ENCODE assay signal across 14 mouse cellular contexts in genomic region chr15:100108071-100108782, GRCm38 (mm10).
DNase-seq lines count a peak whose midpoint lies in the region; ATAC-seq and TF ChIP-seq lines count a peak whose summit lies in the region.
"Had no signal": no experiment of that assay in that cellular context is flagged by ENCODE, and none has a peak within 500 bp of the region (broad histone marks: within the 10 kb centered on the region; RNA-seq: fewer than 3 reads in every experiment).

No protein-coding gene starts in this region.

- peak overlapping the region; percentile 53 for H3K4me2 ChIP-seq in heart, embryonic 12.5 days
- peak overlapping the region; percentile 22 for H3K4me2 ChIP-seq in lung, embryonic 15.5 days
- peak overlapping the region; percentile 76 for H3K4me2 ChIP-seq in myocyte (ENCODE audit: low read depth)
- H3K4me2 ChIP-seq in liver, embryonic 11.5 days, result no peak overlapping the region
- H3K4me2 ChIP-seq: midbrain, embryonic 15.5 days; neural tube, embryonic 15.5 days had no signal

- no peaks in the 10 kb centered on the region for H3K9me3 ChIP-seq in heart, embryonic 12.5 days (replicated peaks)
- no peaks in the 10 kb centered on the region for H3K9me3 ChIP-seq in lung, embryonic 15.5 days
- no peaks in the 10 kb centered on the region for H3K9me3 ChIP-seq in liver, embryonic 11.5 days (ENCODE audit: control insufficient read depth, low read length)
- H3K9me3 ChIP-seq: midbrain, embryonic 15.5 days; neural tube, embryonic 15.5 days had no signal

- peaks cover 12% of the 10 kb centered on the region for H3K79me2 ChIP-seq in myocyte (ENCODE audit: control insufficient read depth, insufficient read depth)

- H3K27me3 ChIP-seq in cerebellum, adult 2 months (ENCODE audit: control insufficient read depth, insufficient read depth, low read length), result no peaks in the 10 kb centered on the region
- H3K27me3 ChIP-seq in heart, embryonic 12.5 days (replicated peaks), result no peaks in the 10 kb centered on the region
- H3K27me3 ChIP-seq in lung, embryonic 15.5 days, result no peaks in the 10 kb centered on the region
- no peaks in the 10 kb centered on the region for H3K27me3 ChIP-seq in myocyte (ENCODE audit: control insufficient read depth, insufficient read depth, insufficient read length)
- H3K27me3 ChIP-seq in liver, embryonic 11.5 days (replicated peaks; ENCODE audit: control insufficient read depth, insufficient read depth, low read length), result no peaks in the 10 kb centered on the region
- H3K27me3 ChIP-seq: midbrain, embryonic 15.5 days; neural tube, embryonic 15.5 days had no signal

- H3K4me1 ChIP-seq in cerebellum, adult 2 months (ENCODE audit: control insufficient read depth, insufficient read depth, low read length), result peaks cover 44% of the 10 kb centered on the region
- H3K4me1 ChIP-seq in heart, embryonic 12.5 days (replicated peaks), result peaks cover 64% of the 10 kb centered on the region
- peaks cover 35% of the 10 kb centered on the region for H3K4me1 ChIP-seq in lung, embryonic 15.5 days
- H3K4me1 ChIP-seq in lung, adult 2 months (ENCODE audit: control insufficient read depth, insufficient read depth, low read length), result peaks cover 9% of the 10 kb centered on the region; the same call in 1 of the 2 replicates
- H3K4me1 ChIP-seq in liver, embryonic 11.5 days (replicated peaks; ENCODE audit: control insufficient read depth, insufficient read depth, low read length), result peaks cover 22% of the 10 kb centered on the region

- no peak for TF ChIP-seq CTCF in cerebellum, adult 2 months (IDR thresholded peaks at IDR 0.05; ENCODE audit: borderline replicate concordance, insufficient read depth, low read depth, low read length)
- no peak for TF ChIP-seq CTCF in lung, adult 2 months (IDR thresholded peaks at IDR 0.05; ENCODE audit: insufficient read depth, low read length)

- peak; percentile 53 to 55 for DNase-seq in cerebellum, adult 2 months
- DNase-seq in cerebellum, adult 9-10 months, result no peak
- no peak for DNase-seq in heart, adult 11 months
- no peak for DNase-seq in lung, adult 2 months
- no peak for DNase-seq in liver, embryonic 11.5 days (ENCODE audit: low spot score)
- DNase-seq: adrenal gland, adult 8-10 months; kidney, postnatal 10 days; lung, adult 18-20 months had no signal

- ATAC-seq in heart, embryonic 12.5 days (ENCODE audit: insufficient number of reproducible peaks, low FRiP score), result peak; percentile 55; the same call in 1 of the 2 replicates
- ATAC-seq in lung, embryonic 15.5 days (ENCODE audit: borderline replicate concordance, extremely low read depth, low FRiP score, low TSS enrichment), result 0 out of 2 replicates have a peak, but pooled peaks have one; percentile 40
- no peak for ATAC-seq in liver, embryonic 11.5 days (replicated peaks; ENCODE audit: low FRiP score)
- ATAC-seq: midbrain, embryonic 15.5 days had no signal

- H3K36me3 ChIP-seq in heart, embryonic 12.5 days, result no peaks in the 10 kb centered on the region
- no peaks in the 10 kb centered on the region for H3K36me3 ChIP-seq in lung, embryonic 15.5 days
- no peaks in the 10 kb centered on the region for H3K36me3 ChIP-seq in myocyte (ENCODE audit: control insufficient read depth, insufficient read depth)
- H3K36me3 ChIP-seq in liver, embryonic 11.5 days (ENCODE audit: control insufficient read depth, insufficient read depth, low read length), result no peaks in the 10 kb centered on the region
- H3K36me3 ChIP-seq: midbrain, embryonic 15.5 days; neural tube, embryonic 15.5 days had no signal

- peak overlapping the region; percentile 50 for H3K27ac ChIP-seq in cerebellum, adult 2 months (ENCODE audit: insufficient read depth, low read length)
- H3K27ac ChIP-seq in heart, embryonic 12.5 days (ENCODE audit: poor library complexity, severe bottlenecking), result peak overlapping the region; percentile 88
- peak overlapping the region; percentile 50; the same call in 1 of the 2 replicates for H3K27ac ChIP-seq in lung, embryonic 15.5 days
- H3K27ac ChIP-seq in liver, embryonic 11.5 days (ENCODE audit: low read depth, low read length), result no peak overlapping the region
- H3K27ac ChIP-seq: midbrain, embryonic 15.5 days; neural tube, embryonic 15.5 days had no signal

- H3ac ChIP-seq in myocyte (ENCODE audit: control insufficient read depth, insufficient read length), result no peak overlapping the region

- TF ChIP-seq POLR2A in cerebellum, adult 2 months (IDR thresholded peaks at IDR 0.05; ENCODE audit: borderline replicate concordance, insufficient read depth, low read length), result no peak
- TF ChIP-seq POLR2A in lung, adult 2 months (IDR thresholded peaks at IDR 0.05; ENCODE audit: borderline replicate concordance, extremely low read depth, low read depth, low read length), result no peak
- no peak for TF ChIP-seq POLR2A in myocyte (IDR thresholded peaks at IDR 0.05; ENCODE audit: insufficient read length, low read depth)

- no peak overlapping the region for H3K4me3 ChIP-seq in cerebellum, adult 2 months (replicated peaks; ENCODE audit: insufficient read depth, low read depth, low read length)
- H3K4me3 ChIP-seq in heart, embryonic 12.5 days, result peak overlapping the region; percentile 17; the same call in 1 of the 2 replicates
- H3K4me3 ChIP-seq in lung, embryonic 15.5 days, result no peak overlapping the region
- H3K4me3 ChIP-seq in lung, adult 2 months (replicated peaks; ENCODE audit: extremely low read depth, low read depth, low read length), result no peak overlapping the region
- peak overlapping the region; percentile 3 for H3K4me3 ChIP-seq in myocyte
- H3K4me3 ChIP-seq in liver, embryonic 11.5 days (ENCODE audit: low read depth, low read length), result no peak overlapping the region
- H3K4me3 ChIP-seq: erythroblast, embryonic 14.5 days; midbrain, embryonic 15.5 days; neural tube, embryonic 15.5 days had no signal

- H3K9ac ChIP-seq in heart, embryonic 12.5 days, result 0 out of 2 replicates have a peak overlapping the region, but pooled peaks have one; percentile 39
- H3K9ac ChIP-seq in lung, embryonic 15.5 days, result no peak overlapping the region
- H3K9ac ChIP-seq in liver, embryonic 11.5 days (ENCODE audit: low read depth, low read length), result no peak overlapping the region
- H3K9ac ChIP-seq: midbrain, embryonic 15.5 days; neural tube, embryonic 15.5 days had no signal

- 21% methylated on average over 18 of the region's 18 CpGs for WGBS in cerebellum, adult 2 months
- 53% methylated on average over 18 of the region's 18 CpGs for WGBS in heart, embryonic 12.5 days
- 52% methylated on average over 18 of the region's 18 CpGs for WGBS in lung, embryonic 15.5 days
- 61% methylated on average over 18 of the region's 18 CpGs for WGBS in lung, adult 2 months
- 82% methylated on average over 18 of the region's 18 CpGs for WGBS in liver, embryonic 11.5 days

TF ChIP-seq in myocyte, 11 proteins besides CTCF, POLR2A, EP300 and RAD21:
- TF ChIP-seq CEBPB (IDR thresholded peaks at IDR 0.05; ENCODE audit: insufficient read depth, poor library complexity, severe bottlenecking) (peak; percentile 63; the same call in 1 of the 2 replicates), TCF12 (IDR thresholded peaks at IDR 0.05; ENCODE audit: insufficient read depth, poor library complexity, severe bottlenecking) (peak; percentile 45), MAX (IDR thresholded peaks at IDR 0.05; ENCODE audit: low read depth) (no peak), POLR2AphosphoS2 (IDR thresholded peaks at IDR 0.05; ENCODE audit: insufficient read length, low read depth) (no peak), MYOG (IDR thresholded peaks at IDR 0.05; ENCODE audit: control insufficient read depth in 1 of 3, insufficient read depth in 1 of 3, insufficient read length in 2 of 3, low read depth in 2 of 3) (peak in 1 of 3 experiments; percentile 22), MYOD1 (IDR thresholded peaks at IDR 0.05; ENCODE audit: control insufficient read depth in 1 of 3, insufficient read length in 2 of 3, low read depth in 2 of 3) (peak in 2 of 3 experiments; percentile 63 to 69)

Comparison
In these comparisons a context has a peak if more than half of its experiments do, and no peak if none do; other contexts are left out.
1. DNase-seq: peak in cerebellum, adult 2 months (2 of 2); none in cerebellum, adult 9-10 months (single experiment), heart, adult 11 months (single experiment), lung, adult 2 months (single experiment) and liver, embryonic 11.5 days (single experiment).
2. H3K4me3 ChIP-seq: peak in heart, embryonic 12.5 days (single experiment) and myocyte (single experiment); none in cerebellum, adult 2 months (single experiment), lung, embryonic 15.5 days (single experiment), lung, adult 2 months (single experiment) and liver, embryonic 11.5 days (single experiment).